Comparison of ENCODE assay signal across 9 mouse cellular contexts in genomic region chr7:51270531-51271090, GRCm38 (mm10).
A peak's percentile ranks its signal among the peaks of the same experiment; 100 is the strongest.
DNase-seq lines count a peak whose midpoint lies in the region; ATAC-seq lines count a peak whose summit lies in the region.
"Had no signal": no experiment of that assay in that cellular context is flagged by ENCODE, and none has a peak within 500 bp of the region (broad histone marks: within the 10 kb centered on the region; RNA-seq: fewer than 3 reads in every experiment).

No protein-coding gene starts in this region.

- ATAC-seq in hindbrain, embryonic 11.5 days (ENCODE audit: low FRiP score) = no peak; the same call in 1 of the 2 replicates
- no peak for ATAC-seq in hindbrain, embryonic 16.5 days
- no peak for ATAC-seq in inflammation-experienced regulatory T-cells, adult 6 months

- WGBS in hindbrain, embryonic 11.5 days = 66% methylated on average over 12 of the region's 12 CpGs
- WGBS in hindbrain, embryonic 16.5 days = 64% methylated on average over 12 of the region's 12 CpGs

- H3K4me3 ChIP-seq in hindbrain, embryonic 11.5 days (ENCODE audit: low read depth, low read length) = no peak overlapping the region
- no peak overlapping the region for H3K4me3 ChIP-seq in hindbrain, embryonic 16.5 days (ENCODE audit: low read length)
- H3K4me3 ChIP-seq: hindbrain, embryonic 15.5 days had no signal

- H3K4me1 ChIP-seq in hindbrain, embryonic 11.5 days (replicated peaks; ENCODE audit: control insufficient read depth, insufficient read depth, low read length) = no peaks in the 10 kb centered on the region
- H3K4me1 ChIP-seq in hindbrain, embryonic 16.5 days (ENCODE audit: control insufficient read depth, insufficient read depth, low read depth, low read length) = no peaks in the 10 kb centered on the region
- H3K4me1 ChIP-seq: hindbrain, embryonic 15.5 days had no signal

- intact Hi-C loops in left cerebral cortex, postnatal 14 days (cut with DNase I) = no loop called here

- no peaks in the 10 kb centered on the region for H3K9me3 ChIP-seq in hindbrain, embryonic 11.5 days (ENCODE audit: control insufficient read depth, low read length)
- no peaks in the 10 kb centered on the region for H3K9me3 ChIP-seq in hindbrain, embryonic 16.5 days (ENCODE audit: control insufficient read depth, low read length)
- H3K9me3 ChIP-seq: hindbrain, embryonic 15.5 days had no signal

- H3K9ac ChIP-seq in hindbrain, embryonic 11.5 days (ENCODE audit: low read depth, low read length) = no peak overlapping the region
- no peak overlapping the region for H3K9ac ChIP-seq in hindbrain, embryonic 16.5 days (ENCODE audit: low read depth, low read length)
- H3K9ac ChIP-seq: hindbrain, embryonic 15.5 days had no signal

- H3K36me3 ChIP-seq in hindbrain, embryonic 11.5 days (ENCODE audit: control insufficient read depth, insufficient read depth, low read length) = no peaks in the 10 kb centered on the region
- H3K36me3 ChIP-seq in hindbrain, embryonic 16.5 days (ENCODE audit: control insufficient read depth, insufficient read depth, low read length) = no peaks in the 10 kb centered on the region
- H3K36me3 ChIP-seq: hindbrain, embryonic 15.5 days had no signal

- no peak overlapping the region for H3K27ac ChIP-seq in hindbrain, embryonic 11.5 days (ENCODE audit: low read depth, low read length)
- H3K27ac ChIP-seq in hindbrain, embryonic 16.5 days (ENCODE audit: low read depth, low read length) = no peak overlapping the region
- H3K27ac ChIP-seq: hindbrain, embryonic 15.5 days had no signal

- no peak overlapping the region for H3K4me2 ChIP-seq in hindbrain, embryonic 11.5 days (replicated peaks; ENCODE audit: low read depth, low read length)
- H3K4me2 ChIP-seq in hindbrain, embryonic 16.5 days (ENCODE audit: low read length) = no peak overlapping the region
- H3K4me2 ChIP-seq: hindbrain, embryonic 15.5 days had no signal

- peak; percentile 57 for DNase-seq in hindbrain, embryonic 11.5 days (ENCODE audit: low spot score)
- peak; percentile 77 for DNase-seq in ZHBTc4 (ENCODE audit: low read depth, low spot score)
- DNase-seq in embryo, embryonic 11.5 days (ENCODE audit: low read depth, low spot score) = peak; percentile 11
- peak; percentile 67 for DNase-seq in heart, postnatal 4 days
- peak; percentile 81 for DNase-seq in left cerebral cortex, postnatal 14 days (ENCODE audit: low spot score in 2 of 2)
- DNase-seq in right cerebral cortex, postnatal 14 days = peak; percentile 80

- no peaks in the 10 kb centered on the region for H3K27me3 ChIP-seq in hindbrain, embryonic 11.5 days (ENCODE audit: control insufficient read depth, insufficient read depth, low read length)
- no peaks in the 10 kb centered on the region for H3K27me3 ChIP-seq in hindbrain, embryonic 16.5 days (replicated peaks; ENCODE audit: control insufficient read depth, insufficient read depth, low read length)
- H3K27me3 ChIP-seq: hindbrain, embryonic 15.5 days had no signal

Comparison
In these comparisons a context has a peak if more than half of its experiments do, and no peak if none do; other contexts are left out.
1. DNase-seq: peak in every context shown above with its lines; median percentile 81 in left cerebral cortex, postnatal 14 days; 80 in right cerebral cortex, postnatal 14 days; 77 in ZHBTc4; 67 in heart, postnatal 4 days; 57 in hindbrain, embryonic 11.5 days; 11 in embryo, embryonic 11.5 days.